Mouse (Mus musculus) megakaryocyte progenitor cell, adult 5-6 weeks (primary cell): ENCODE results near the gene Steap1. TPM values are rescaled to one million over a fixed set of nuclear protein-coding genes. Genes with fewer than 3 reads are reported as not detected.

Experiments
- ATAC-seq: replicated peaks from 2 replicates; pipeline ENCODE4 v1.8.0; 2016; ENCODE audit warnings: mild to moderate bottlenecking, moderate TSS enrichment, inconsistent platforms; ENCODE audit not compliant: poor library complexity
- total RNA-seq, 2 experiments: library from RNA; stranded (forward) in 1 of 2; stranded (reverse) in 1 of 2; fragments of 157-497, 149-512 nt in 1 of 2; fragments of 200-1000 nt in 1 of 2; gene quantifications; 2 replicates each; pipeline versions ENCODE4 v1.2.3 to v1.2.4; 2015 to 2017

The Steap1 gene
- total RNA-seq, 2 experiments from 2014 or later, result not detected

GRCm38 (mm10) chr5:5688945-5689540 is 60.1 kb downstream of the Steap1 start:
- ATAC-seq, result no peak

GRCm38 (mm10) chr5:5688228-5688627 is 60.9 kb downstream of the Steap1 start:
- no peak for ATAC-seq

- no peak for ATAC-seq
Measured at GRCm38 (mm10) chr5:5686973-5687372, 62.2 kb downstream of the Steap1 start.

Other genes with a start within 250 kb of the Steap1 start
- gene Cldn12, start 234.4 kb downstream of the Steap1 start, total RNA-seq (2015), result 1.7 and 2.0 TPM in 2 replicates
- 4.1 and 5.0 TPM in 2 replicates for gene Cldn12, start 234.4 kb downstream of the Steap1 start, total RNA-seq (2017)
- 30.2 and 30.8 TPM in 2 replicates for gene Gtpbp10, start 189.8 kb downstream of the Steap1 start, total RNA-seq (2015)
- gene Gtpbp10, start 189.8 kb downstream of the Steap1 start, total RNA-seq (2017), result 32.6 and 34.7 TPM in 2 replicates
- gene Gm8773, start 175.5 kb downstream of the Steap1 start, total RNA-seq (2015), result not detected in 2 replicates
- not detected in 2 replicates for gene Gm8773, start 175.5 kb downstream of the Steap1 start, total RNA-seq (2017)
- gene Cfap69, start 85.1 kb downstream of the Steap1 start, total RNA-seq (2015), result not detected in 2 replicates
- not detected in 2 replicates for gene Cfap69, start 85.1 kb downstream of the Steap1 start, total RNA-seq (2017)
- not detected in 2 replicates for gene Steap2, start 54.7 kb downstream of the Steap1 start, total RNA-seq (2015)
- gene Steap2, start 54.7 kb downstream of the Steap1 start, total RNA-seq (2017), result not detected in 2 replicates